Mouse (Mus musculus) ovary, postnatal 10 days (tissue): ENCODE measurements around the gene Pwwp2b.

Source experiments
- DNase-seq: peaks from one replicate; pipeline ENCODE4 v3.0.0; 2022; ENCODE audit warnings: low spot score

Pwwp2b gene

DNA sequence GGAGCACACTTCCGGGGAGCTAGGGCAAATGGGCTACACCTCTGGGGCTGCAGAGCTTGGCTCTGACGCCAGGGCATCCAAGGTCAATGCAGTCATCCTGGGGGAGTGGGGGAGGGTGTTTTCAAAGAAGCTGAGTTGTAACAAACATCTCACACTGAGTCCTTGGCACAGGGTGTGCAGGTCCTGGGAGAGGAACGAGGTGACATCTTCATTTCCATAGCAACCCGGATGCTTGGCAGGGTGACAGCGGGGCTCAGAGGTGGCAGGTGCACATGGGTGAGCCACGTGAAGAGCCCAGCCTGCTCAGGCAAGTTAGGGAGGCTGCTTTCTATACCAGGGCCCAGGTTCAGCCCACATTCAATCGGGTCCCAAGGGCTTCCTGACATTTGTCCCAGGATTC lies 52.1 kb downstream of the Pwwp2b start:
- no peak for DNase-seq

GRCm38 (mm10) chr7:139301505-139301904 lies 53.2 kb downstream of the Pwwp2b start:
- no peak for DNase-seq

- no peak for DNase-seq
These were observed 54.0 kb downstream of the Pwwp2b start for GRCm38 (mm10) chr7:139302314-139302713.

DNA sequence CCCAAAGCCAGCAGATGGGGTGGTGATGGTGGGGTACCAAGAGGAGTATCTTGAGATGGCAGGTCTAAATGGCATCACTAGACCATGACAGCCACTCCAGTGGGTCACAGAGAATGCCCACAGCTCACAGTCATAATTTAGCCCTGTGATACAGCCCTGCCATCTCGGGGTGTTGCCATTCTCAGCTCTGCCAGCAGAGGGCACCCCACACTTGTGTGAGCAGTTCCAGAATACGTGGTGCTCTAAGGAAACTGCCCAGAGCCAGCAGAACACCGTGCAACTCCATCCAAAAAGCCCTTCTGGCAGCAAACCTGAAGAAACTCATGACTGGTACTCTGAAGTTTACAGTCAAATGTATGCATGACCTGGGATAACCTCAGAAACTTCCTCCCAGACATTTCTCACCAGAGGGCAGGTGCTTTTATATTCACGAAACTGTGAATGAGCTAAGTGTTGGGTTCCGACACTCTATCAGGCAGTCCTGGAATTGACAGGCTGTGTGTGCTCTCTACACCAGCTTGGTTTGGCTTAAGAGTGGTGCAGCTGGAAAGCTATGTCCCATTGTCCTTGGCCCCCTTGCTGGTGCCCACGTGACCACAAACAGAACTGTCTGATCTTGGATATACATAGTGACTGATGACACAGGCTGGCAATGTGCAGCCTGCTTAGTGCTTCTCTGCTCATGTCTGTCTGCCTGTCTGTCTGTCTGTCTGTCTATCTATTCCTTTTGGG lies 55.2 kb downstream of the Pwwp2b start:
- DNase-seq = peak; percentile 80

DNA sequence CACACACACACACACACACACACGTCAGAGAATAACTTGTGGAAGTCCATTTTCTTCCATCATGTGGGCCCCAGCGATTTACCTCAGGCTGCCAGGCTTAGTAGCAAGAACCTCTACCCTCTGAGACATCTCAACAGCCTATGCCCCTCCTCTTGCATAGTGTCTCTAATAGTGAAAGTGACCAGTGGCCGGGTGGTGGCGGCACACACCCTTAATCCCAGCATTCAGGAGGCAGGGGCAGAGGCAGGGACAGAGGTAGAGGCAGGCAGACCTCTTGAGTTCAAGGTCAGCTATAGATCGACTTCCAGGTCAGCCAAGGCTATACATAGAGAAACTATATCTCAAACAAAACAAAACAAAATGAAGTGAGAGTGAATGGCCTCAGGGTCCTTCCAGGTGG lies 56.0 kb downstream of the Pwwp2b start:
- no peak for DNase-seq

DNA sequence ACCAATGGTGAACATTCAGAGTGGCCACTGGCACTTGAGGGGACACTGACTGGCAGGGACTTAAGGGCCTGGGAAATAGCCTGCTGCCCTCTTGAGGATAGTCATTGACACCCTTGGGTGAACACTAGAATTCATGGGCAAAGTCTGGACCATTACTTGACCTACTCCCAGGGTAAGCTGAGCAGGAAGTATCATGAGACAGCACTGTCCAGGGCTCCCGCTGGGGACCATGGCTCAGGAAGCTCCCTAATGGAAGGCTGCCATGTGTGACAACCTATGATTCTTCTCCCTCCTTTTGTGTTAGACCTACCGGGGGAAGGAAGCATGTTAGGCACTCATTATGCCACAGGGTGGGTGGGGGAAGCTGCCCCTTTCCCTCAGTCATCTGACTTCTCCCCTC lies 58.8 kb downstream of the Pwwp2b start:
- no peak for DNase-seq

- DNase-seq = no peak
These were observed 60.0 kb downstream of the Pwwp2b start for GRCm38 (mm10) chr7:139308140-139308895.

GRCm38 (mm10) chr7:139309106-139309505 lies 60.8 kb downstream of the Pwwp2b start:
- DNase-seq = no peak

DNA sequence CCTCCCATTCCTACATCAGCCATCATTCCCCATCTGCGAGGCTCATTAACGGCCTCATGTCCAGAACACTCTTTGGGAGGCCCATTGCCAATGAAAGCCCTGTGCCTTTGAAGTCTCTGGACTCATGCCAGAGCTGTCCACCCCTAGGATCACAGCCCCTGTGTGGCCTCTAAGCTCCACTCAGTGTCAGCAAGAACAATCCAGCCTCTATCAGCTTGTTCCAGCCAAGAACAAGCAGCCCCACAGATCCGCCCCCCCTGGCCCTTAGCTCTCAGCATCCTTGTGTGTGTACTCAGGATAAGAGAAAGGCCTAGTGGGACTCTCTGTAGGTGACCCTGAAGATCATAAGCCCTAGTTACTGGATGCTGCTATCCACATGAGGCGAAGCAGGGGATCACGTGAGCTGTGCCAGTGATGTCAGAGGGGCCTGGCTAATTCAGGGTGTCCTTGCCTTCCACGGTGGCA lies 62.2 kb downstream of the Pwwp2b start:
- DNase-seq = no peak

DNA sequence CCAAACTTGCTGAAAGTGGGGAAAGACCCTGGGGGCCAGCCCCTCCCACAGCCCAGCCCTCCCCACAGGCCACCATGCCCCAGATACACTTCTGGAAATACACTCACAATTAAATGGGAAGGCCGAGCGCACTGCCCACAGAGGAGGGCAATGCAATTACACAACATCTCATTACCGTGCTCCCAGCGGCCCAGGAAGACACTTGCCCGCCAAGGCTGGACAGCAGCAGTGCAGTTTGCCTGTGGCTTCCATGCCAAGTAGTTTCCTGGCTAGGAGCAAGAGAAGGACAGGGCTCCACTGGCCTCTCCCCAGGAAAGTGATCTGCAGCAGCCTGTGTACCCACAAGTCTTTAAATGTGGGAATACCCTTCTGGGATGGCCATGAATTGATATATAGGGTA lies 64.4 kb downstream of the Pwwp2b start:
- no peak for DNase-seq

DNA sequence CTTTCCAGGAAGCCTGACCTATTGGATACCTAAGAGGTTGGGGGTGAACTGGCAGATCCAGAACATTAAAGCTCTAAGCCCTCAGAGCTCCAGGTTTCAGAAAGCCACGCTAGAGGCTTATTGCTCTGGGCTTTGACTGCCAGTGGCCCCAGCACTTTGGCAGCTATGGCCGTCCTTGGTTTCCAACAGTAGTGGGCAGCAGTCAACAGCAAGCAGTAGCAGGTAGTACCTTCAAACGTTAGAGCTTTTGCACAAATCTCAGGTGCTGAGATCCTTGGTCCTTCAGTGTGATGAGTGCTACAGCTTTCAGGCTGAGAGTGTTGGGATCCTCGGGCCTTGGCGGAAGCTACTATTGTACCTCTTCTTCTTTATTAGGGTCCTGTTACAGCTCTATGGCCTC lies 65.1 kb downstream of the Pwwp2b start:
- DNase-seq = no peak

- no peak for DNase-seq
These were observed 66.4 kb downstream of the Pwwp2b start for GRCm38 (mm10) chr7:139314716-139315115.

DNA sequence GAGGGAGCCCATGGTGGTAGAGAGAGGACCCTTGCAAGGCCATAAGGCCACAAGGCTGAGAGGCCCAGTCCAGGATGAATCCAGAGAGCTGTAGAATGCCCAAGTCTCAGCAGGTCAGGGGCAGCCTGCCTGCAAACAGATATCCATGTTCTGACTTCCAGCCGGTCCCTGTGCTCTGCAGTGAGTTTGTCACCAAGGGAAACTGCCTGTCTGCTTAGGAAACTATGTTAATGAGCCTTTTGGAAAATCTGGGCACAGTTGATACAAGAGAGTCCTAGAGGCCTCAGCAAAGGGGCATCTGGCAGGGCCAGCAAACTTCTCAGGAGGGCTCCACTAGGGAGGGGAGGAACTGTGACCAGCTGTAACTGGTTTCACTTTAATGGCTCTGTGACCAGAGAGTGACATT lies 70.7 kb downstream of the Pwwp2b start:
- no peak for DNase-seq
